Comparison of ENCODE assay signal across 7 mouse cellular contexts in the genomic region with DNA sequence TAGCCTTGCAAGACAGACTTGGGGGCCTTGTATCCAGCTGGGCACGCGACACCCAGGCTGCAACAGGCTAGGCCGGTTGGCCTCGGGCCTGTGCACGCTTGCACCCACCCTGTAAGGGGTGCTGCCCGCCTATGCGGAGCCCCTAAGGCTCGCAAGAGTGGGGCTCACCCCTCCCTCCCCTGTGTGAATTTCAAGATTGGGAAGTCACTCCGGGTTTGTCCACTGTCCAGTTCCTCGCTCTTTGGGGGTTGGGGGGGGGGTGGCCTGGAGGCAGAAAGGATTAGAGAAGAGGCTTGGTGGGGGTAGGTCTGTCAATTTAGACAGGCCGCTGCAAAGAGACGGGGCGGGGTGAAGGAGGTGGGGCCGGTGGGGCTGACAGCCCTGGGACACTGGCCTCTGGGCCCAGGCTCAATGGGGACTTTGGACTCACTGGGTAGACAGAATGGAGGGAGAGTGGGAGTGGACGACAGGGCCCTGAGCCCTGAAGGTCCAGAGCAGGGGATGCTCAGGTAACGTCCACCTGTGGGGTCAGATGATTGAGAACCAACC. TPM values are rescaled to one million over a fixed set of nuclear protein-coding genes. Genes with fewer than 3 reads are reported as not detected.
DNase-seq lines count a peak whose midpoint lies in the region; ATAC-seq and TF ChIP-seq lines count a peak whose summit lies in the region.

No protein-coding gene starts in this region.

- H3K36me3 ChIP-seq in ES-Bruce4 (ENCODE audit: control insufficient read depth, insufficient read depth, low read length, poor library complexity, severe bottlenecking): peaks cover 8% of the 10 kb centered on the region; the same call in 1 of the 2 replicates
- peaks cover 26% of the 10 kb centered on the region for H3K36me3 ChIP-seq in heart, embryonic 13.5 days
- peaks cover 12% of the 10 kb centered on the region for H3K36me3 ChIP-seq in midbrain, embryonic 14.5 days (ENCODE audit: control insufficient read depth, insufficient read depth, low read length)

- TF ChIP-seq CTCF in ES-Bruce4 (IDR thresholded peaks at IDR 0.05; ENCODE audit: low read depth, low read length): no peak

- peak; percentile 41 for DNase-seq in Muller cell, postnatal 12 days (ENCODE audit: inconsistent ontology term)
- DNase-seq in kidney, postnatal 25 days: peak; percentile 77 to 92
- peak; percentile 15 for DNase-seq in midbrain, embryonic 14.5 days
- no peak for DNase-seq in frontal cortex, postnatal 14 days (ENCODE audit: low spot score in 2 of 2)
- no peak for DNase-seq in thymus, postnatal 0 days (ENCODE audit: low spot score)

- no peak for ATAC-seq in heart, embryonic 13.5 days (ENCODE audit: extremely low read depth, insufficient number of reproducible peaks, low FRiP score, low TSS enrichment)
- peak; percentile 17; the same call in 1 of the 2 replicates for ATAC-seq in midbrain, embryonic 14.5 days (ENCODE audit: low FRiP score, low TSS enrichment)

- H3K4me1 ChIP-seq in ES-Bruce4 (ENCODE audit: control insufficient read depth, insufficient read depth, low read length): no peaks in the 10 kb centered on the region
- peaks cover 59% of the 10 kb centered on the region for H3K4me1 ChIP-seq in heart, embryonic 13.5 days
- H3K4me1 ChIP-seq in midbrain, embryonic 14.5 days (ENCODE audit: control insufficient read depth, insufficient read depth, low read length): peaks cover 12% of the 10 kb centered on the region

- H3K27me3 ChIP-seq in ES-Bruce4 (ENCODE audit: control insufficient read depth, insufficient read depth, low read length, poor library complexity, severe bottlenecking): no peaks in the 10 kb centered on the region
- no peaks in the 10 kb centered on the region for H3K27me3 ChIP-seq in heart, embryonic 13.5 days (replicated peaks)
- peaks cover 8% of the 10 kb centered on the region; the same call in 1 of the 2 replicates for H3K27me3 ChIP-seq in midbrain, embryonic 14.5 days (ENCODE audit: control insufficient read depth, insufficient read depth, low read length)

- 2% methylated on average over 16 of the region's 16 CpGs for WGBS in heart, embryonic 13.5 days
- under 1% methylated on average over 16 of the region's 16 CpGs for WGBS in midbrain, embryonic 14.5 days

- H3K27ac ChIP-seq in ES-Bruce4 (ENCODE audit: insufficient read depth, low read length): no peak overlapping the region
- H3K27ac ChIP-seq in heart, embryonic 13.5 days (replicated peaks): peak overlapping the region; percentile 99
- peak overlapping the region; percentile 68; the same call in 1 of the 2 replicates for H3K27ac ChIP-seq in midbrain, embryonic 14.5 days (replicated peaks; ENCODE audit: low read depth, low read length)

- no peaks in the 10 kb centered on the region for H3K9me3 ChIP-seq in ES-Bruce4 (replicated peaks; ENCODE audit: control insufficient read depth, insufficient read depth, low read length, poor library complexity, severe bottlenecking)
- H3K9me3 ChIP-seq in heart, embryonic 13.5 days: no peaks in the 10 kb centered on the region
- no peaks in the 10 kb centered on the region for H3K9me3 ChIP-seq in midbrain, embryonic 14.5 days (ENCODE audit: control insufficient read depth, low read length)

- TF ChIP-seq POLR2A in ES-Bruce4 (IDR thresholded peaks at IDR 0.05; ENCODE audit: insufficient read depth, low read length): no peak

- H3K4me2 ChIP-seq in heart, embryonic 13.5 days: peak overlapping the region; percentile 94
- H3K4me2 ChIP-seq in midbrain, embryonic 14.5 days (ENCODE audit: low read length): peak overlapping the region; percentile 91

- TF ChIP-seq EP300 in ES-Bruce4 (IDR thresholded peaks at IDR 0.05; ENCODE audit: insufficient read depth, low read depth, low read length): no peak

- H3K9ac ChIP-seq in ES-Bruce4 (ENCODE audit: low read depth, poor library complexity, severe bottlenecking): peak overlapping the region; percentile 97
- peak overlapping the region; percentile 100 for H3K9ac ChIP-seq in heart, embryonic 13.5 days
- peak overlapping the region; percentile 74 for H3K9ac ChIP-seq in midbrain, embryonic 14.5 days (replicated peaks; ENCODE audit: low read length)

- peak overlapping the region; percentile 66 for H3K4me3 ChIP-seq in ES-Bruce4 (ENCODE audit: low read depth, low read length)
- H3K4me3 ChIP-seq in heart, embryonic 13.5 days: peak overlapping the region; percentile 95
- peak overlapping the region; percentile 96 for H3K4me3 ChIP-seq in midbrain, embryonic 14.5 days (replicated peaks; ENCODE audit: low read depth, low read length)

RNA-seq across cellular contexts. Expression of gene Ctdsp1, which starts 1.2 kb away (rescaled TPM):
- 28.6 and 33.6 TPM in 2 replicates for polyA plus RNA-seq in ES-Bruce4 (2011; ENCODE audit: insufficient read depth, insufficient read length, low read depth, missing spikeins)
- polyA plus RNA-seq in heart, embryonic 13.5 days (2015; fragmentation: Nextera tagmentation; extraction: Ambion mirVana): 57.3 and 60.4 TPM in 2 replicates
- polyA plus RNA-seq in midbrain, embryonic 14.5 days (2014; fragmentation: Nextera tagmentation; extraction: Ambion mirVana): 8.6 and 17.1 TPM in 2 replicates
- polyA plus RNA-seq in thymus, postnatal 0 days (2015; fragmentation: Nextera tagmentation; extraction: Ambion mirVana): 55.5 and 56.1 TPM in 2 replicates

RNA-seq across cellular contexts. Expression of gene Vil1, which starts 16.7 kb away (rescaled TPM):
- polyA plus RNA-seq in ES-Bruce4 (2011; ENCODE audit: insufficient read depth, insufficient read length, low read depth, missing spikeins): 0.61 TPM in 2 replicates
- 0.19 and 0.45 TPM in 2 replicates for polyA plus RNA-seq in heart, embryonic 13.5 days (2015; fragmentation: Nextera tagmentation; extraction: Ambion mirVana)
- polyA plus RNA-seq in midbrain, embryonic 14.5 days (2014; fragmentation: Nextera tagmentation; extraction: Ambion mirVana): 0.09 and 0.30 TPM in 2 replicates
- polyA plus RNA-seq in thymus, postnatal 0 days (2015; fragmentation: Nextera tagmentation; extraction: Ambion mirVana): 0.29 and 0.30 TPM in 2 replicates

RNA-seq across cellular contexts. Expression of gene Slc11a1, which starts 17.5 kb away (rescaled TPM):
- 0.94 and 1.5 TPM in 2 replicates for polyA plus RNA-seq in ES-Bruce4 (2011; ENCODE audit: insufficient read depth, insufficient read length, low read depth, missing spikeins)
- 2.8 and 3.1 TPM in 2 replicates for polyA plus RNA-seq in heart, embryonic 13.5 days (2015; fragmentation: Nextera tagmentation; extraction: Ambion mirVana)
- polyA plus RNA-seq in midbrain, embryonic 14.5 days (2014; fragmentation: Nextera tagmentation; extraction: Ambion mirVana): 0.51 and 2.7 TPM in 2 replicates
- polyA plus RNA-seq in thymus, postnatal 0 days (2015; fragmentation: Nextera tagmentation; extraction: Ambion mirVana): 5.6 and 6.1 TPM in 2 replicates

RNA-seq across cellular contexts. Expression of gene Catip, which starts 30.6 kb away (rescaled TPM):
- 0.75 TPM in 1 of 2 replicates, not detected in the other for polyA plus RNA-seq in ES-Bruce4 (2011; ENCODE audit: insufficient read depth, insufficient read length, low read depth, missing spikeins)
- 0.33 and 0.38 TPM in 2 replicates for polyA plus RNA-seq in heart, embryonic 13.5 days (2015; fragmentation: Nextera tagmentation; extraction: Ambion mirVana)
- 0.30 and 0.57 TPM in 2 replicates for polyA plus RNA-seq in midbrain, embryonic 14.5 days (2014; fragmentation: Nextera tagmentation; extraction: Ambion mirVana)
- polyA plus RNA-seq in thymus, postnatal 0 days (2015; fragmentation: Nextera tagmentation; extraction: Ambion mirVana): 0.20 and 0.33 TPM in 2 replicates

Comparison
In these comparisons a context has a peak if more than half of its experiments do, and no peak if none do; other contexts are left out.
1. DNase-seq: peak in Muller cell, postnatal 12 days (single experiment), kidney, postnatal 25 days (2 of 2) and midbrain, embryonic 14.5 days (single experiment); none in frontal cortex, postnatal 14 days (0 of 2) and thymus, postnatal 0 days (single experiment).
2. Peak in every context shown above with its lines, with median percentiles within 50 percentile points of each other: H3K4me3 ChIP-seq and H3K9ac ChIP-seq.